Mouse (Mus musculus) kidney, postnatal 0 days (tissue): ENCODE results near the gene Pdzd9. TPM values are rescaled to one million over a fixed set of nuclear protein-coding genes. Genes with fewer than 3 reads are reported as not detected.

Source experiments
- ATAC-seq: fragments of 200-750 bp; cut with Nextera tagmentation; replicated peaks from 2 replicates; pipeline ENCODE4 v1.8.0; 2017; ENCODE audit warnings: low read depth, moderate number of reproducible peaks, moderate TSS enrichment, moderate library complexity; ENCODE audit not compliant: low FRiP score
- DNase-seq: peaks from one replicate; pipeline ENCODE4 v3.0.0-alpha.2; 2016; ENCODE audit warnings: low spot score
- H3K27ac ChIP-seq: fragments of 300-500 bp; sonication (generic); 2 replicates; pipeline ENCODE4 v1.5.1; 2014; ENCODE audit warnings: mild to moderate bottlenecking
- H3K27me3 ChIP-seq: fragments of 300-500 bp; sonication (generic); 2 replicates; pipeline ENCODE4 v1.6.1; 2014; ENCODE audit warnings: low read length, mixed read lengths; ENCODE audit not compliant: insufficient read depth
- H3K36me3 ChIP-seq: fragments of 300-500 bp; sonication (generic); 2 replicates; pipeline ENCODE4 v1.6.1; 2014; ENCODE audit warnings: low read length, mixed read lengths; ENCODE audit not compliant: insufficient read depth
- H3K4me1 ChIP-seq: fragments of 300-500 bp; sonication (generic); replicated peaks from 2 replicates; pipeline ENCODE4 v1.6.1; 2014; ENCODE audit warnings: antibody characterized with exemption, low read length, mixed read lengths; ENCODE audit not compliant: insufficient read depth
- H3K4me2 ChIP-seq: fragments of 300-500 bp; sonication (generic); 2 replicates; pipeline ENCODE4 v1.6.1; 2014; ENCODE audit warnings: mild to moderate bottlenecking, low read length, moderate library complexity, mixed read lengths
- H3K4me3 ChIP-seq: fragments of 300-500 bp; sonication (generic); replicated peaks from 2 replicates; pipeline ENCODE4 v1.5.1; 2014; ENCODE audit warnings: low read depth, low read length
- H3K9ac ChIP-seq: fragments of 300-500 bp; sonication (generic); 2 replicates; pipeline ENCODE4 v1.6.1; 2014; ENCODE audit warnings: low read depth, low read length
- H3K9me3 ChIP-seq: fragments of 300-500 bp; sonication (generic); replicated peaks from 2 replicates; pipeline ENCODE4 v1.6.1; 2016; ENCODE audit warnings: low read length, inconsistent platforms, mixed read lengths
- CTCF ChIP-seq: IDR thresholded peaks from 2 replicates; pipeline ENCODE4 v1.5.1; 2016; ENCODE audit warnings: antibody characterized with exemption, low read depth, mild to moderate bottlenecking, moderate library complexity
- WGBS: fragments of 180-500 bp; shearing (Covaris S2); extraction: QIAGEN DNeasy Blood & Tissue Kit; methylation state at CpG from one replicate; pipeline ENCODE4 v1.1.7; 2014; 5-methylcytosine and 5-hydroxymethylcytosine counted together
- polyA plus RNA-seq: library from polyadenylated mRNA; unstranded; fragments of >200 nt; fragmentation: Nextera tagmentation; extraction: Ambion mirVana; gene quantifications from 2 replicates; pipeline ENCODE4 v1.2.1, GENCODE M21; 2015

Pdzd9 gene
- polyA plus RNA-seq, 1 experiment from 2014 or later, result 0.18 TPM

DNA sequence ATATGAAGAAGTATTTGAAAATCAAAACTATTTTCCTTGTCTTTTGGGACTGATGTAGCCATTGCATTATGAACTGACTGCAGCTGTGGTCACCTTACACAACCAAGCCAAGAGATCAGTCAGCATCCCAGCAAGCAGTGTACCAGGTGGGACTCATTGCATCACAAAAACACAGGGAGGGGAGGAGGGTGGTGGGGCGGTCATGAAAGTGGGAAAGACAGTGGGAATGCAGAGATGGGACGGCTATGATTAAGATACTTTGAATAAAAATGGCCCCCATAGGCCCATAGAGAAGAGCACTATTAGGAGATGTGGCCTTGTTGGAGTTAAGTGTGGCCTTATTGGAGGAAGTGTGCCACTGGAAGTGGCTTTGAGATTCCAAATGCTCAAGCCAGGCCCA is 26.2 kb upstream of the Pdzd9 start:
- H3K36me3 ChIP-seq, result no peaks in the 10 kb centered on the region
- no peak overlapping the region for H3K4me2 ChIP-seq
- H3K9ac ChIP-seq, result no peak overlapping the region
- no peaks in the 10 kb centered on the region for H3K27me3 ChIP-seq
- no peaks in the 10 kb centered on the region for H3K9me3 ChIP-seq
- ATAC-seq (no peak), DNase-seq (no peak)
- H3K27ac ChIP-seq, result no peak overlapping the region
- TF ChIP-seq CTCF, result no peak
- 93% methylated on average over 2 of the region's 2 CpGs for WGBS
- no peak overlapping the region for H3K4me3 ChIP-seq
- no peaks in the 10 kb centered on the region for H3K4me1 ChIP-seq

GRCm38 (mm10) chr7:120695641-120696040 is 25.5 kb upstream of the Pdzd9 start:
- no peak for ATAC-seq
- Histone ChIP-seq H3K36me3 (no peaks in the 10 kb centered on the region), H3K4me2 (no peak overlapping the region), H3K9ac (no peak overlapping the region), H3K9me3 (no peaks in the 10 kb centered on the region), H3K4me3 (no peak overlapping the region), H3K4me1 (no peaks in the 10 kb centered on the region), H3K27me3 (no peaks in the 10 kb centered on the region), H3K27ac (no peak overlapping the region)
- DNase-seq, result no peak
- no peak for TF ChIP-seq CTCF
- 91% methylated on average over 1 of the region's 1 CpGs for WGBS

DNA sequence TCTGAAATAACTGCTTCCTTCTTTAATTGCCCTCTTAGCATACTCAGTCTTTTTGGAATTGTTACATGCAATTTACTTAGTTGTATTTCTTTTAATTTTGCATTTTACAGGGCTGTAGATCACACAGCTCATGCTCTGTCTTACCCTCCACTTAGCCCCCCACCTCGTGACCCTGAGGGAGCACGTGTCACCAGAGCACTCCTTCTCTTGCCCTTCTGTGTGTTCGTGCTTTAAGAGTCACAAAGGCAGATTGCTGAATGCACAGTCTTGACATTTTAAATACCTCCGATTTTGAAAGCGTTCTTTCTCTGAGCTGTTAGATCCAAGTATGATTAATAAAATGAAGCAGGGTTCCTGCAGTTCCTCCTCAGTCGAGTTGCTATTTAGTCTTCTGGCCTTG is 25.1 kb upstream of the Pdzd9 start:
- H3K9ac ChIP-seq, result no peak overlapping the region
- no peak overlapping the region for H3K27ac ChIP-seq
- no peak for ATAC-seq
- no peaks in the 10 kb centered on the region for H3K9me3 ChIP-seq
- no peak for TF ChIP-seq CTCF
- DNase-seq, result no peak
- H3K4me1 ChIP-seq, result no peaks in the 10 kb centered on the region
- no peak overlapping the region for H3K4me3 ChIP-seq
- no peak overlapping the region for H3K4me2 ChIP-seq
- no peaks in the 10 kb centered on the region for H3K36me3 ChIP-seq
- 36% methylated on average over 6 of the region's 6 CpGs for WGBS
- no peaks in the 10 kb centered on the region for H3K27me3 ChIP-seq

DNA sequence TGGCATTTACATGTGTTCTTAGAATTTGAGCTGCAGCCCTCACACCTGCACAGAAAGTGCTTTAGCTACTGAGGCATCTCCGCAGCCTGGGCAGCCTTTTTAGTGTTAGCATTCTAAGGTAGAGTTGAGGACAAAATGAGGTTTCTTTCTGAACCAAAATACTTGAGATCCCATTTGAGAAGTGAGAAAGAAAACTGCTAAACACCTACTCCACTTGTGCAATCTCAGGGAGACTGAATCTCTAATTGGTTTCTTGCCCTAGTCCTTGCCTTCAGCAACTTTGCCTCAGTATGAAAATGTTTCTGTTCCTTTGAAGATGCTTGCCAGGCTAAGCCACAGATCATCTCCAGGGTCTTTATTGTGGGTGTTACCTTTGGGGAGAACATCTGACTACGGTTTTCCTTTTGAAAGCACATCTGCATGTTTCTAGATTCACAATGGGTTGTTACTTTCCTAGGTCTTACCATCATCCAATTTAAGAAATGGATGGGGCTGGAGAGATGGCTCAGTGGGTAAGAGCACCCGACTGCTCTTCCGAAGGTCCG is 23.8 kb upstream of the Pdzd9 start:
- no peak for TF ChIP-seq CTCF
- no peaks in the 10 kb centered on the region for H3K36me3 ChIP-seq
- H3K9ac ChIP-seq, result no peak overlapping the region
- no peak for ATAC-seq
- H3K27ac ChIP-seq, result no peak overlapping the region
- 94% methylated on average over 5 of the region's 5 CpGs for WGBS
- no peaks in the 10 kb centered on the region for H3K9me3 ChIP-seq
- H3K4me3 ChIP-seq, result no peak overlapping the region
- no peak for DNase-seq
- H3K4me1 ChIP-seq, result no peaks in the 10 kb centered on the region
- H3K27me3 ChIP-seq, result no peaks in the 10 kb centered on the region
- H3K4me2 ChIP-seq, result no peak overlapping the region

GRCm38 (mm10) chr7:120690634-120691033 is 20.5 kb upstream of the Pdzd9 start:
- H3K9me3 ChIP-seq, result no peaks in the 10 kb centered on the region
- WGBS, result 78% methylated on average over 4 of the region's 4 CpGs
- no peak overlapping the region for H3K9ac ChIP-seq
- H3K27ac ChIP-seq, result no peak overlapping the region
- no peak overlapping the region for H3K4me2 ChIP-seq
- no peaks in the 10 kb centered on the region for H3K4me1 ChIP-seq
- H3K36me3 ChIP-seq, result no peaks in the 10 kb centered on the region
- H3K27me3 ChIP-seq, result no peaks in the 10 kb centered on the region
- TF ChIP-seq CTCF, result peak; percentile 33; the same call in 1 of the 2 replicates
- DNase-seq (no peak), ATAC-seq (no peak)
- H3K4me3 ChIP-seq, result no peak overlapping the region

DNA sequence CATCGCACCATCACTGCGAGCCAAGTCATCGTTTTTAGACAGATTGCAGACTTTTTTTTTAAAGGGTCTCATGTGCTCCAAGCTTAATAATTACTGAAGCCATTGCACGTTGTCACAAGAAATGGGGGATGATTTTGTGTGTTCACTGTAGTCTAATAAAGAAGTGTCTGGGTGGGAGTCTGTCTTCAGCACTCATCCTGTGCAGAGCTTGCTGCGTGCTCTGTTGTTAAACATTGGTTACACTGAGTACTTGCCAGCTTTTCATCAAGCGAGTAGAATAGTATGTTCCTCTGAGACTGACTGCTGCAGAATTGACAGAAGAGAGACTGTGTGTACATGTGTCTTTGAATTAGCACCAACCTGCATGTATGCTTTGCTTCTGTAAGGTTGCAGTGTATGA is 15.1 kb upstream of the Pdzd9 start:
- ATAC-seq (no peak), DNase-seq (no peak)
- H3K36me3 ChIP-seq, result no peaks in the 10 kb centered on the region
- H3K9me3 ChIP-seq, result no peaks in the 10 kb centered on the region
- H3K27me3 ChIP-seq, result no peaks in the 10 kb centered on the region
- no peak overlapping the region for H3K4me3 ChIP-seq
- WGBS, result 59% methylated on average over 6 of the region's 6 CpGs
- no peak overlapping the region for H3K27ac ChIP-seq
- H3K9ac ChIP-seq, result no peak overlapping the region
- no peak for TF ChIP-seq CTCF
- H3K4me2 ChIP-seq, result no peak overlapping the region
- H3K4me1 ChIP-seq, result no peaks in the 10 kb centered on the region

DNA sequence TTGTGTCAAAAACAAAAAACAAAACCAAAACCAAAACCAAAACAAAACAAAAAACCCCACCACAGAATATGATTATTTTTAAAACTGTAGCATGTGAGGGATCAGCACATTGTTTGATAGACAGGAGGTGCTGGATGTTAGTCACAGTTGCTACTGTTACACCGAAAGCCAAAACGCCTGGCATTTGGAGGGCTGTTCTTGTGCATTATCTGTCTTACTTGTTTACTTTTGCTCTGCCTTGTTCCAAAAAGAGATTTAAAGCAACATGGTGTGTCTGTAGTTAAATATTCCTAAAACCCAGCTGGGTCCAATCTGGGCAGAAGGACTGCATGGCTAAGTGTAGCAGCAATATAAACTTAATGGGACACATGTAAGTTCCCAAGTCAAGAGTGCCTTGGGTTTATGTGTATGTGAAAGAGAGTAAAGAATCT is 14.6 kb upstream of the Pdzd9 start:
- Histone ChIP-seq H3K36me3 (no peaks in the 10 kb centered on the region), H3K4me3 (no peak overlapping the region), H3K9me3 (no peaks in the 10 kb centered on the region), H3K9ac (no peak overlapping the region), H3K4me2 (no peak overlapping the region), H3K27me3 (no peaks in the 10 kb centered on the region), H3K4me1 (no peaks in the 10 kb centered on the region), H3K27ac (peak overlapping the region; percentile 15; the same call in 1 of the 2 replicates)
- TF ChIP-seq CTCF, result no peak
- DNase-seq (peak; percentile 71), ATAC-seq (no peak)
- 68% methylated on average over 2 of the region's 2 CpGs for WGBS
